Mouse (Mus musculus): ENCODE results near the gene Ncoa3.

Ncoa3 gene

GRCm38 (mm10) chr2:166102893-166103292 lies 110.5 kb downstream of the Ncoa3 start:
- DNase-seq (ENCODE audit: low spot score in 2 of 2), result no peak

GRCm38 (mm10) chr2:166105911-166106310 lies 113.5 kb downstream of the Ncoa3 start:
- no peak for DNase-seq (ENCODE audit: low spot score in 2 of 2)

- DNase-seq (ENCODE audit: low spot score in 2 of 2), result peak in 1 of 2 experiments; percentile 33
Observed at GRCm38 (mm10) chr2:166106631-166107030, 114.2 kb downstream of the Ncoa3 start.

- no peak for DNase-seq (ENCODE audit: low spot score in 2 of 2)
Observed at GRCm38 (mm10) chr2:166107911-166108310, 115.5 kb downstream of the Ncoa3 start.

- peak; percentile 78 to 88 for DNase-seq (ENCODE audit: low spot score in 2 of 2)
Observed at GRCm38 (mm10) chr2:166108326-166108725, 115.9 kb downstream of the Ncoa3 start.

- no peak for DNase-seq (ENCODE audit: low spot score in 2 of 2)
Observed at GRCm38 (mm10) chr2:166110764-166111163, 118.3 kb downstream of the Ncoa3 start.

- no peak for DNase-seq (ENCODE audit: low spot score in 2 of 2)
Observed at GRCm38 (mm10) chr2:166111238-166111637, 118.8 kb downstream of the Ncoa3 start.

GRCm38 (mm10) chr2:166111831-166112250 lies 119.4 kb downstream of the Ncoa3 start:
- no peak for DNase-seq (ENCODE audit: low spot score in 2 of 2)

GRCm38 (mm10) chr2:166112986-166113385 lies 120.5 kb downstream of the Ncoa3 start:
- no peak for DNase-seq (ENCODE audit: low spot score in 2 of 2)

GRCm38 (mm10) chr2:166115571-166116277 lies 123.3 kb downstream of the Ncoa3 start:
- DNase-seq (ENCODE audit: low spot score in 2 of 2), result no peak

- no peak for DNase-seq (ENCODE audit: low spot score in 2 of 2)
Observed at GRCm38 (mm10) chr2:166116278-166116608, 123.8 kb downstream of the Ncoa3 start.

GRCm38 (mm10) chr2:166116704-166117103 lies 124.3 kb downstream of the Ncoa3 start:
- no peak for DNase-seq (ENCODE audit: low spot score in 2 of 2)

GRCm38 (mm10) chr2:166119992-166120391 lies 127.6 kb downstream of the Ncoa3 start:
- no peak for DNase-seq (ENCODE audit: low spot score in 2 of 2)

GRCm38 (mm10) chr2:166121681-166122355 lies 129.4 kb downstream of the Ncoa3 start:
- DNase-seq (ENCODE audit: low spot score in 2 of 2), result no peak

- DNase-seq (ENCODE audit: low spot score in 2 of 2), result no peak
Observed at GRCm38 (mm10) chr2:166122781-166123180, 130.3 kb downstream of the Ncoa3 start.

Data from frontal cortex, postnatal 14 days (tissue).